Mouse (Mus musculus) liver, embryonic 14.5 days (tissue): ENCODE measurements at regions not wholly inside any gene's neighbourhood (a gene's known extent, or its start where the extent isn't known, plus 50 kb on each side); places are given as distances from the start of the nearest gene placed in this dataset.

Experiments used
- ATAC-seq: fragments of 200-750 bp; cut with Nextera tagmentation; 2 replicates; pipeline ENCODE4 v1.8.0; 2017; ENCODE audit warnings: moderate number of reproducible peaks, mild to moderate bottlenecking, moderate library complexity; ENCODE audit not compliant: insufficient read depth
- DNase-seq, 3 experiments: peaks; one replicate each; pipeline ENCODE4 v3.0.0-alpha.2; 2012 to 2013; ENCODE audit warnings: low read depth in 3 of 3, low spot score in 3 of 3
- H3K27ac ChIP-seq: fragments of 300-500 bp; sonication (generic); 2 replicates; pipeline ENCODE4 v1.5.1; 2014; ENCODE audit warnings: moderate library complexity, mild to moderate bottlenecking, control low read depth, inconsistent platforms
- H3K27me3 ChIP-seq: fragments of 300-500 bp; sonication (generic); 2 replicates; pipeline ENCODE4 v1.6.1; 2014; ENCODE audit warnings: mild to moderate bottlenecking, low read length, moderate library complexity; ENCODE audit not compliant: control insufficient read depth, insufficient read depth
- H3K36me3 ChIP-seq: fragments of 300-500 bp; sonication (generic); replicated peaks from 2 replicates; pipeline ENCODE4 v1.6.1; 2014; ENCODE audit warnings: low read depth; ENCODE audit not compliant: control insufficient read depth, insufficient read depth
- H3K4me1 ChIP-seq, 2 experiments: fragments of 200-500 bp in 1 of 2; fragments of 300-500 bp in 1 of 2; sonication (generic) in 1 of 2; replicated peaks; 2 replicates each; pipeline ENCODE4 v1.6.1; 2012 to 2014; ENCODE audit warnings: antibody characterized with exemption in 1 of 2, inconsistent platforms in 1 of 2, low read length in 1 of 2; ENCODE audit not compliant: control insufficient read depth in 2 of 2, insufficient read depth in 2 of 2
- H3K4me2 ChIP-seq: fragments of 300-500 bp; sonication (generic); 2 replicates; pipeline ENCODE4 v1.6.1; 2014; ENCODE audit warnings: low read depth, mild to moderate bottlenecking, control low read depth, moderate library complexity
- H3K4me3 ChIP-seq, 2 experiments: fragments of 200-500 bp in 1 of 2; fragments of 300-500 bp in 1 of 2; sonication (generic) in 1 of 2; 2 replicates each; pipeline ENCODE4 v1.5.1; 2012 to 2014; ENCODE audit warnings: low read depth in 2 of 2, low read length in 2 of 2, mild to moderate bottlenecking in 2 of 2, control low read depth in 1 of 2, inconsistent platforms in 1 of 2, moderate library complexity in 1 of 2; ENCODE audit not compliant: insufficient read depth in 1 of 2
- H3K9ac ChIP-seq: fragments of 300-500 bp; sonication (generic); replicated peaks from 2 replicates; pipeline ENCODE4 v1.6.1; 2014; ENCODE audit warnings: mild to moderate bottlenecking, control low read depth, moderate library complexity
- H3K9me3 ChIP-seq: fragments of 300-500 bp; sonication (generic); 2 replicates; pipeline ENCODE4 v1.6.1; 2016; ENCODE audit warnings: low read length, mixed read lengths; ENCODE audit not compliant: control insufficient read depth
- CTCF ChIP-seq: IDR thresholded peaks from 2 replicates; pipeline ENCODE4 v1.5.1; 2016; ENCODE audit warnings: antibody characterized with exemption, low read depth, control low read depth
- EP300 ChIP-seq: IDR thresholded peaks from 2 replicates; pipeline ENCODE4 v1.6.1; 2016; ENCODE audit warnings: antibody characterized with exemption, low read depth
- WGBS: fragments of 180-500 bp; shearing (Covaris S2); extraction: QIAGEN DNeasy Blood & Tissue Kit; methylation state at CpG from one replicate; pipeline ENCODE4 v1.1.7; 2014; ENCODE audit not compliant: insufficient replicate concordance; 5-methylcytosine and 5-hydroxymethylcytosine counted together

DNA sequence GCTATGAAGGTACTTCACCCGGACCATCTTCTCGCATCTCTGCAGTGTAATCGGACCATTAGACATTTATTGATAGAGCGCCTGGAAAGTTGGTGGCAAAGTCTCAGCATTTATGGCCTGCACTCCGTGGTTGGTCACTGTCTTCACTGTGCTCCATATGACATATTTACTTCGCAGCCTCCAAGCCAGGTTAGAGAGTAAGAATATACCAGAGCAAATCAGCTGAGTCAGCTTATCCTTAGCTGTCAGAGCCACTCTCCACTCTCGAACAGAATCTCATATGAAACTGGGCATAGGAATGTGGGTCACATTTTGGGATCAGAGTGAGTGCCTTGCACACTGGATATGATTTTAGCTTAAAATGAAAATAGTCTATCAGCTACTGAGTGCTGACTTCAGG is 212.3 kb downstream of the 1700010I14Rik start:
- H3K4me3 ChIP-seq, result no peak overlapping the region
- 66% methylated on average over 7 of the region's 7 CpGs for WGBS
- H3K4me2 ChIP-seq, result no peak overlapping the region
- H3K4me1 ChIP-seq, result no peaks in the 10 kb centered on the region
- H3K27ac ChIP-seq, result no peak overlapping the region
- H3K9ac ChIP-seq, result no peak overlapping the region
- H3K36me3 ChIP-seq, result no peaks in the 10 kb centered on the region
- DNase-seq (no peak), ATAC-seq (no peak)
- no peaks in the 10 kb centered on the region for H3K9me3 ChIP-seq
- no peaks in the 10 kb centered on the region for H3K27me3 ChIP-seq
- TF ChIP-seq EP300 (no peak), CTCF (no peak)

DNA sequence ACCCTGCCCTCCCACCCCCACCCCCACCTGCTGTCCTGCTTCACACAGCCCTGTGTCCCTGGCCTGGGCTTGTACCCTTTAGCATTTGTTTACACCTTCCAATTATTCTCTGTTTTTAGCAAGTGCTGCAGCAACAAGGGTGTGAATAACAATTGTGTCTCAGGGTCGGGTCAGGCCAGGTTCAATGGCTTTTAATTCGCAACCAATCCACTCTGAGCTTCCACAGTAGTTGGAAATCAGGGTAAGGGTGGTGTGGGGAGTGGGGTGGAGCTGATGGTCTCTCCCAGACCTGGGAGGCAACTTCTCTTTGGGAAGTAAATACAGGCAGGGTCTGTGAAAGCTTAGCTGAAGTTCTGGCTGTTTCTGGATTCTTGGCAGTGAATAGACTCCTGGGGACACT is 214.4 kb downstream of the 1700010I14Rik start:
- Histone ChIP-seq H3K9me3 (no peaks in the 10 kb centered on the region), H3K4me1 (no peaks in the 10 kb centered on the region), H3K27me3 (no peaks in the 10 kb centered on the region), H3K27ac (no peak overlapping the region), H3K36me3 (no peaks in the 10 kb centered on the region), H3K9ac (no peak overlapping the region), H3K4me2 (no peak overlapping the region), H3K4me3 (no peak overlapping the region)
- DNase-seq (no peak), ATAC-seq (no peak)
- TF ChIP-seq CTCF (no peak), EP300 (no peak)
- 12% methylated on average over 2 of the region's 2 CpGs for WGBS

DNA sequence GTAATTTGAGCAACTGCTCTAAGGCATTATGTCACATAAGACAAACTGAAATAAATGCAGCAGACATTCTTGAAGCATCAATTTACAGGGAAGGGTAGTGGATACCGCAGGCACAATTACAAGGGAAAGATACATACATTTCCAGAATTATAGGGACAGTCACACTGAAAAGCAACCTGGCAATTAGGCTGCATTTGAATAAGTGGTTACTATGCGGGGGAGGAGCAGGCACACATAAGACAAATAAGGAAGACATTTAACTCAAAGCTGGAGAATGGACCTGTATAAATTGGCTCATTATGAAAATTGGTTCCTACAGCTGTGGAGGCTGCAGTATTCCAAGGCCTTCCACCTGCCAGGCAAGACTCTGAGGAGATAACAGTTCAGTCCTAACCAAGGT is 211.2 kb upstream of the Gm17728 start:
- no peak overlapping the region for H3K9ac ChIP-seq
- no peak overlapping the region for H3K27ac ChIP-seq
- 55% methylated on average over 2 of the region's 2 CpGs for WGBS
- H3K4me2 ChIP-seq, result no peak overlapping the region
- DNase-seq, result no peak
- no peaks in the 10 kb centered on the region for H3K36me3 ChIP-seq
- no peaks in the 10 kb centered on the region for H3K4me1 ChIP-seq
- no peak for ATAC-seq
- H3K4me3 ChIP-seq, result no peak overlapping the region
- TF ChIP-seq CTCF, result no peak
- no peak for TF ChIP-seq EP300
- H3K27me3 ChIP-seq, result no peaks in the 10 kb centered on the region
- no peaks in the 10 kb centered on the region for H3K9me3 ChIP-seq

DNA sequence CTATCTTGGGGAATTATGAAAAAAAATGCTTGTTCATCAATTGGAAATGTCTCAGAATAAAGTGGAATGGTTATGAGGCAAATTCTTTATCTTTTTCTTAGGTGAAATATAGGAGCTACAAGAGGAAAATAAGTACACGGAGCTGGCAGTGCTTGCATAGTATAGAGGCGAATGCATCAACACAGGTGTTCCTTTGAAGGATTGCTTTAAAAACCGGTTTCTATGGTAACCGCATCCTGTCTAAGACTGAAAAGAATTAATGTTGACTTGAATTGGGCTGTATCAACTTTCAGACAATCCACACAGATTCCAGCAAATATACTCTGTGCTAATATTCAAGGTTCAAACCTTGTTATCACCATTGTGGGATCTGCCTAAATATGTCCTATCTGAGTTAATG is 198.8 kb upstream of the Gm17728 start:
- no peaks in the 10 kb centered on the region for H3K27me3 ChIP-seq
- DNase-seq (no peak), ATAC-seq (no peak)
- no peak overlapping the region for H3K9ac ChIP-seq
- no peaks in the 10 kb centered on the region for H3K36me3 ChIP-seq
- no peak overlapping the region for H3K27ac ChIP-seq
- no peak overlapping the region for H3K4me3 ChIP-seq
- TF ChIP-seq EP300 (no peak), CTCF (no peak)
- 73% methylated on average over 4 of the region's 4 CpGs for WGBS
- H3K9me3 ChIP-seq, result no peaks in the 10 kb centered on the region
- no peaks in the 10 kb centered on the region for H3K4me1 ChIP-seq
- no peak overlapping the region for H3K4me2 ChIP-seq

DNA sequence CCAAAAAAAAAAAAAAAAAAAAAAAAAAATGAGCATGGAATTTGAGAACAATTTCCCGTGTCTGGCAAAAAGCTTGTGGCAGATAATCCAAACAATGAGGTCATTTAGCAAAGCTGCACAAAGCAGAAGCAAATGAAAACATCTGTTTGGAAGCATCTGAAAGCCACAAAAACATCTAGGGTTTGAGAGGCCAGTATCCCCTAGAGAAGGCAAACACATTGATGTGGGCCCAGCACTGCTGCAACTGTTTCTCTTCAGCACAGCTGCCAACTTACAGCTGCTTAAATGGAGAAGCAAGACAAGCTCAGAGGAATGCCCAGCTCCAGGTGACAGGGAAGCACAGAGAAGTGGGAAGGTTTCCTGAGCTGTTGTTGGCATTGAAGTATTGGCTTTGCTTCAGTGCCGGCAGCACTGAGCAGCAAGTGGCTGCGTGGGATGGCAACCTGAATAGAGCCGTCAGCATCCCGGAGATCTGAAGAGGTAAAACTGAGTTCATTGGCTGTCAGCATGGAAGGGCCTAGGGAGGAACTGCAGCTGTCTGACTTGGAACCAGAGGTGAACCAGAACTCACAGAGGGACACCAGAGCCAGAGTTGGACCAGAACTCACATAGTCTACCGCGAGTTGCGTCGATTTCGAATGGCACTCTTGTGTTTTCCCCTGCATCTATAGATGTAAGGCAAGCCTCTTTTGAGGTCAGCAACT is 193.8 kb upstream of the Gm17728 start:
- TF ChIP-seq CTCF (no peak), EP300 (no peak)
- Histone ChIP-seq H3K4me1 (no peaks in the 10 kb centered on the region), H3K4me2 (no peak overlapping the region), H3K36me3 (no peaks in the 10 kb centered on the region), H3K27ac (no peak overlapping the region), H3K27me3 (no peaks in the 10 kb centered on the region), H3K9me3 (no peaks in the 10 kb centered on the region), H3K4me3 (no peak overlapping the region), H3K9ac (no peak overlapping the region)
- ATAC-seq (no peak), DNase-seq (no peak)
- 57% methylated on average over 10 of the region's 10 CpGs for WGBS
